Mouse (Mus musculus) brain, adult 2 months (tissue): ENCODE data around the gene Slc16a12.
A peak's percentile ranks its signal among the peaks of the same experiment; 100 is the strongest.
"Not testable (repeated sequence)": the region's sequence is repeated elsewhere in the genome, so short reads cannot be mapped to it uniquely, and the experiment has no call there.

Source experiments
- DNase-seq: peaks from one replicate; pipeline ENCODE4 v3.0.0; 2011; ENCODE audit warnings: low read depth, low spot score

Gene Slc16a12

DNA sequence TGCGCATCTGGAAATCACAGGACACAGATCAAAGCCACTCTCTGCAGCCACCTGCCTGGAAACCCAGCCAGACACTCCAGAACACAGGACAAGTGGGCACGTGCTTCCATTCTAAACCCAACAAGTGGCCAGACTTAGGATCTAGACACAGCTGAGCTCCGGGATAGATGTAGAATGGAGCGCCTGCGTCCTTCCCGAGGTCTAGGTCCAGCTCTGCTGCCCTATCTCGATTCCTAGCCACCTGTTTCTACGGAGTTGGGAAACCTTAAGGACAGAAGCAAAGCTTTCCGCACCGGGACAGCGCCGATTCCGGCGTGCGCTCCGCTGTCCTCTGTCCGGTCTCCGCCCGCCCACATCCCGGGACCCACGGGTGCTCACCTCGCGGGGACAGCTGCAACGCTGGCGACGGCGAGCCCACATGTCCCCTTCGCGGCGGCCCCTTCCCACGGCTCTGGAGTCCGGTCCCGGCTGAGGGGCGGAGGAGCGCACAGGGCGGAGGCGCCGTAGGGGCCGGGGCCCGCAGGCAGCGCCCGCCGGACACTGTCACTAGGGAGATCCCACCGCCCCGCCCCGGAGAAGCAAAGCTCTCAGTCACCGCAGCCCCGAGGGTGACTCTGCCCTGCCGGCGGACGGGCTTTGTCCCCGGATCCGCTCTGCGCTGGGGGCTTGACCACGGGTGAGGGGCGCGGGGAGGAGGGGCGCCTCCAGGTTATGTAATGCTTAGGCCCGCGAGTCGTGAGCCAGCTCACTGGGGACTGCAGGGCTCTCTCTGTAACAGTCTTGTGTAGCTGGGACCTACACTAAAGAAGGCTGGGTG lies at the start of gene Slc16a12:
Slc16a12 (minus strand) TSS at position 602 of the 817 bp plus-strand sequence.
- peak; percentile 5 for DNase-seq

DNA sequence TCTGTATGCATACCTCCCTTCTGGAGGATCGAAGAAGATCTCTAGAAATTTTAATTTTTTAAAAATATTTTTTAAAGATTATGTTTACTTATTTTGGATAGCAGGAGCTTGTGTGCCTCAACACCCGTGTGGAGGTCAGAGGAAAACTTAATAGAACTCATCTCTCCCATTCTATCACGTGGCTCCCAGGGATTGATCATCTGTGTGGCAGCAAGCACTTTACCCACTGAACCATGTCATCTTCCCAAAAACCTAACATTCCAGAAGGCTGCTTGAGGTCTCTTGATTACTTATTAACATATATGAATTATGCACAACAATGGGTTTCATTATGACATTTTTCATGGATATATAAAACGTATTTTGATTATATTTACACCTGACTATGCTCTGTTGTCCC lies 49.3 kb upstream of the Slc16a12 start:
- no peak for DNase-seq

DNA sequence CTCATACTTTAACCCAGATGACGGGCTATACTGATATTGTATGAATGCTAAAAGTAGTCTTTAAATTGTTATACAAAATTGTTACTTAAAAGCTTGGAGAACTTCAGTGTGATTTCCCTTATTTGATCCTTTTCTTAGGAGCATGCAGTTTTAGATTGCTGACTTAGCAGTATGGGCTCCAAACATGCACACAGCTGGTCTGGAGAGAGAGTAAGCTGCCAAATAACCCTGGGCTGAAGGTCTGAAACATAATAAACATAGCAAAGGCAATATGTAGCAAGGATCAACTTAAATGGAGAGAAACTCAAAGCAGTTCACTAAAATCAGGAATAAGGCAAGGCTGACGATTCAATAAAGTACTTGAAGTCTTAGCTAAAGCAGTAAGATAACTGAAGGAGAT lies 35.4 kb upstream of the Slc16a12 start:
- DNase-seq, result no peak

DNA sequence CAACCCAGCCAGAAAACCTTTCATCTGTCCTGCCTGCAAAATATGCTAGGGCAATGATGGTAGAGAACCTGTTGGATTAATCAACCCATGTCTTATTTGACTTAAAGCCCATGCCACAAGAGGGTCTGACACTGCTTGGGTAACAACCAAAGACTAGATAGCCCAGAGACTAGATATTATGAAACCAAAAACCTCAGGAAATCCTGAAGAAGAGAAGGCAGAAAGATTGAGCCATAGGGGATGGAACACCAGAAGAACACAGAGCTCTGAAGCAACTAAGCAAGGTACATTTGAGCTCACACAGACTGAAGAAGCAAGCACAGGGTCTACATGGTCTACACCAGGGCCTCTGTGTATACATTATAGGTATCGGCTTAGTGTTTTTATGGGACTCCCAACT lies 31.9 kb upstream of the Slc16a12 start:
- no peak for DNase-seq

DNA sequence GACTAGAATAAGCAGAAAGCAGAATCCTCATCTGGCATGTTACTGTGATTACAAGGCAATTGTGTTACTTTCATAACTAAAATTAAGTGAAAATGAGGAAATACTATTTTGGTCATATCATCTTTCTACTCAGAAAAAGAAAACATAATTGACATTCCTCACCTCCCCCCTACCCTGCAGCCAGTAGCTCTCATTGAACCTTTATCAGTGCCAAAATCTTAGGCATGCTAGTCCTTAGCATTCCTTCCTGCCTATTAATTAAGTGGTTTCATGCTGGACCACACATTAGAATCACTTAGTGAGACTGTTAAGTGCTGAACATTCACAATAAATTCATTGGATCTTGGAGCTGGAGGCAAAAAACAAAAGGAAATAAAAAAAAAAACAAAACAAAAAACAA lies 31.0 kb upstream of the Slc16a12 start:
- no peak for DNase-seq

DNA sequence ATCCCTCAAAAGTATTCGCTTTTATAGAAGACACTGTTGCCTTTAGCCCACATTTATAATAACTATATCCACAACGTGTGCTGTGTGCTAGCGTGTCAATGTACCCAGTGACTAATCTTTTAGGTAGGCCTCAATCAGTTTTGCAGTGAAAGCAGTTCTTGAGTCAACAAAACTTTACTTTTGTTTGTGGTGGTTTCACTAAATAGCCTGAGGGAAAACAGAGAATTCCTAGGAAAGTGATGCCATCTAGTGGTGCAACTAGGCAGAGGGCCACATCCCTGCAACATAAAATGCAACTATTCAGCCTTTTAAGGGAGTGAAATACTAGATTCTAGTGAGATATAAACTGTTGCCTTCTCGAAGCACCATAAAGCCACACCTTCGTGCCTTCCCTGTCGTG lies 25.7 kb upstream of the Slc16a12 start:
- DNase-seq, result peak; percentile 60

DNA sequence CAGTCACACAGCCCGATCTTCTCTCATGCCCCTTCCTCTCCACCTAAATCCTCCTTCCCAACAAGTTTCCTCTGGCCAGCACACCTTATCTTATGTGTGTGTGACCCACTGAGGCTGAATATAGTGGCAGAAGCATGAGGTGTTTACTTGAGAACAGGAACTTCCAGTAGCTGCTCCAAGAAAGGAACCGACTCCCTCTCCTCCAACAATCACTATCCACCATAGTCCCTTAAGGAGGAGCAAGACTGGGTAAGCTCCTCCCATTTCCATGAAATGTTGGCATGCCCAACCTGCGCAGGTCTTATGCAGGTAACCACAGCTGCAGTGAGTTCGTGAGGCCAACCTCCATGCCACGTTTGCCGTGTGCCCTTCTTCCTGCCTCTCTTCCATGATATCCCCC lies 23.7 kb upstream of the Slc16a12 start:
- no peak for DNase-seq

DNA sequence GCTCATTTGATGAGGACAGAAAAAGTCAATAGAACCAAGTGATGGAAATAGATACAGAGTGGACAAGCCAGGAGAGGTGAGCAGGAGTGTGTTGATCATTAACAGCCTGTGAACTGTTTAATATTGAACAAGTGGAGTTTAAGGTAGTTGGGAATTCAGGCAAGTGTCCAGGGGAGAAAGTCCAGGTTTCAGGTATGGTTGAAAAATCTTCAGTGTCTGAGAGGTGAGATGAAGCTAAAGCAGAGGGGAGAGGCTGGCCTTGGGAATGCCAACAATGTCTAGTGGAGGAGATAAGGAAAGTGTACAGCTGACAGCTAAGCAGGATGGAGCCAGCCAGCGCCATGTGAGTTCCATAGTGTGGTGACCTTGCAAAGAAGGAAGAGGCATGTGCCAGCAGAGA lies 11.7 kb upstream of the Slc16a12 start:
- DNase-seq, result no peak

DNA sequence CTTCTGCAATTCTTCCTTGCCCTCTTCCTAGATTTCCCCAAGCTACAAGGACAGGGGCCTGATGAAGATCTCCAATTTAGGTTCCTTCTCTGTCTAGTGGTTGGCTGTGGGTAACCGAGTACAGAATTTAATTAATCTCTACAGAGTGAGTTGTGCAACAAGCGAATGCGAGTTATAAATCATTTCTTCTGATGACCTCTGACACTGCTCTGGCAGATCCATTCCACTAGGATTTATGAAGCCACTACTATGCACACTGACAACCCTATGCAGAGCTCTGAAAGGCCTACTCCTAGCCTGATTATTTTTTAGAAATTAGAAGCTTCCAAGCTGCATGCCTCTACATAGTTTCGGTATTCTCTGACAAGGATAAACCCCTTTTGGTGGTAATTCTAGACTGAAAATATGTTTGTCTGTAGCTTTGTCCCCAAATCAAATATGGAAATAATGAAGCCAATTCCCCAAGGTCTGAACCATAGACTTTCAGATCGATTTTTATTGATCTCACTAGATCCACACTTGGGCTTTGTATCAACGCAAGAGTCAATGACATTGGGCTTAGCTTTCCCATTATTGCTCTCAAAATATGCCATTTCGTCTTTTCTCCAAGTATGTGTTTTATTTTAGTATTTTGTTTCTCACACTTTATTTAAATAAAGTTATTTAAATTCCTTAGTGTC lies 9.6 kb upstream of the Slc16a12 start:
- DNase-seq, result no peak

DNA sequence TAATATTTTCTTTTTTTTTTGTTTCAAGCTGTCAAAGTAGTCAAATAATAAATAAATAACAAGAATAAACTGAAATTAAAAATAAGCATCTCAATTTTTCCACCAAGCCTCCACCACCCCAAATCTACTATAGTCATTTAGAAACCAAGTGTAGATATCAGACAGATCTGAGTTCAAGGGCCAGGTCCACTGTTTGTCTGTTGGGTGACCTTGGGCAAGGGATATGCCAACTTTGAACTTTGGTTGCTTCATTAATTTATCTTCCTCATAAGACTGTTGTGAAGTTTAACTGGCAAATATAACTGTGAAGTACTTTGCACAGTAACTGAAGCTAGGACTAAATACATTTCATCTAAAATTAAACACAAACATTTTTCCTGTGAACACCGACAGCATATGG lies 8.6 kb upstream of the Slc16a12 start:
- DNase-seq, result no peak

DNA sequence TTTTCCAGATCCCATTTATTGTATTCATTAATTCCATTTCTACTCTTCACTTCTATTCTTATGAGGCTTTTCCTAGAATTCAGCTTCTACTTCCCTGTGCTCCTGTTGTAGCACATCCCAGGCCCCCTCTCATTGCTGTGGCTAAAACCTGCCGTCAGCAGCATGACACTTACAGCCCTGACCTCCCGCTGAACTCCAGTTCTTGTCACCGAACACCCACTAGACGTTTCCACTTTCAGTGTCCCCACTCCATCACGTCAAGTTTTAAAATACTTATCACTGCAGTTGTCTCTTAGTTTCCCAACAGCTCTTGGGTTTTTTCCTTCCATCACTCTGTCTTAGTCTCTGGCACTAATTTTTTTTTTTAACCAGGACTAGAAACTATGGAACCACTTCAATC lies 6.2 kb upstream of the Slc16a12 start:
- DNase-seq, result no peak

DNA sequence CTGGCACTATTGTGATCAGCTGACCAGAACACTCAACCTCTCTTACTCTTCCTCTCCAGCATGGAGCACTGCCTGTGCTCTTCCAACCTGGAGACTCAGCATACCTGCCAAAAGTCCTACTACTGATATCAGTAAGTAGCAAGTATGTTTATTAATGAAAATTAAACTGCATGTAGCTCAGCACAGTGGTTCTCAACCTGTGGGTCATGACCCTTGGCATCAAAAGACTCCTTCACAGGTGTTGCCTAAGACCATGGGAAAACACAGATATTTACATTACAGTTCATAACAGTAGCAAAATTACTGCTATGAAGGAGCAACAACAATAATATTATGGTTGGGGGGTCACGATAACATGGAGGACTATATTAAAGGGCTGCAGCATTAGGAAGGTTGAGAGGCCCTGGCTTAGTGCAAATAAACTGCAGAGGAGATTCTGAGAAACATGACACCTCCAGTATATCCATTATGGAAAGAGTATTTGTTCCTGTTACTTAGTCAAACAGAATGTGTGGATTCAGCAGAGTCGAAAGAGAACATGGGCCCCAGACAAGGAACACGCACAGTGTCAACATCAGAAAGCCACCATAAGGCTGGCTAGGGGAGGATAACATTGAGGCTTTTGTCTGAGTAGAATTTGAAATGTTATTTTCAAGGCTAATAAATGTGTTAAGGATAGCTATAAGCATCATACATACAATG lies 5.5 kb upstream of the Slc16a12 start:
- no peak for DNase-seq

DNA sequence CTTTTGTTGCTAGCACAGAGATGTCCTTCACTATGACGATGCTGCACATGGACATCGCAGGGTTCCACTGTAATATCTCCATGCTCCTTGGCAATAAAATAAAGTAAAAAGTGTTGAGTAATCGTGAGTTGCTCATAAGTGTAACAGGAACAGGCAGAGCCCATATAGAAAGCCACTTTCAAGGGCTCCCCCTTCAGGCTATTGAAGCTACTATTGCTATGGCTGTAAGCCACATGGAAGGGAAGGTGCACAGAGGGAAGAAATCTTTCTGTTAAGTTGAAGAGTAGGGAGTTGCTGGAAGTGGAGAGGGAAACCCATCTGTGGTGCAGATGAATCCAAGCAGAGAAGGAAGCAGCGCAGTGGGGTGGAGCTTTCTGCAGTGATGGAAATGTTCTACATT lies 4.1 kb upstream of the Slc16a12 start:
- peak; percentile 11 for DNase-seq

DNA sequence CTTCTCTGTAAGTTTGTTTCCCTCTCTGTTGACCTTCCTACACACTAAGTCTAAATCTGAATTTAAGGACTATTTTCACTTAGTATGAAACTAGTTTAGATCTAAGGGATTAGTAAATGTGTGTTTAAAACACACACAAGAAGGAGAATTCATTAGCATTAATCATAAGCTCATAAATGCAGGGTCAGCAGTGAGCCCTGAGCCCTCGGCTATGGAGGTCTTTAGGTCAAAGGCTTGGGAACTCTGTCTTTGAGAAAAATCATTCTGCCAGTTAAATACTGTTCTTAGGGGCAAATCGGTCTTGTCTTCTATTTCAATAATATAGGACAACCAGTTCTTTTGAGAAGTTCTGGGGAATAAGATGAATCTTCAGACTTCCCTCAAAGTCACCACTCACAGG lies 1.9 kb upstream of the Slc16a12 start:
- DNase-seq, result no peak

DNA sequence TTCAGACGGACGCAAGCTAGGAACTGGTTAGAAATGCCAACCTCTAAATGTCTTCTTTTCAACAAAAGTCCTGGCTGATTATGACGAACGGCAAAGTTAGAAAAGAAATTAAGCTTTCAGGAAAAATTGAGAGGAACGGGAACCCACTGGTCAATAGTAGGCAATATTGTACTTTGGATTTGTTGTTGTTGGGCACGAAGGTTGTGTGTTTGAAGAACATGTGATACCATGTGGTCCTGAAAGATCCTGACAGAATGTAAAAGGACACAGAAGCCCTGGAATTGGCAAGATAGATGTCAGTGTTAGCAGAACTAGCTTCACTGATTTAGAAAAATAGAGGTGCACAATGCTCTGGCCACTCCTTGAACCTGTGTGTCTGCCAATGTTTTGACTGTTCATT lies 880 bp upstream of the Slc16a12 start:
- not testable (repeated sequence) for DNase-seq

DNA sequence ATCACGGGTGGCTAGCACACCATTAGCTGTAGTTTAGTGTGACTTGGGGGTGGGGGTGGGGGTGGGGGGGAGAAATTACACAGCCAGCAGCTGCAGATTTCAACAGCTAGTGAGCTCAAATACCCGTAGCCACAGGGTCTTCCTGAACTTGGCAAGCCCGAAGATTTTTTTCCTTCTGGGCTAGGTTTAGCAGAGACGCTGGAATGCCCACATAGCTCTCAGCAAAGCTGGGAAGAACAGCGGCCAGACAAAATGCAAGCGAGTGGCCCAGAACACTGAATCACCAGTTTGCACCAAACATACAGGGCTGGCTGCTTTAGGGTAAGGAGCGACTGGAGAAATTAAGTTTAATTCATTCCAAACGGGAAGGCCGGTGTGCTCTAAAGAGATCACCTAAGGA lies 888 bp downstream of the Slc16a12 start:
- peak; percentile 6 for DNase-seq

DNA sequence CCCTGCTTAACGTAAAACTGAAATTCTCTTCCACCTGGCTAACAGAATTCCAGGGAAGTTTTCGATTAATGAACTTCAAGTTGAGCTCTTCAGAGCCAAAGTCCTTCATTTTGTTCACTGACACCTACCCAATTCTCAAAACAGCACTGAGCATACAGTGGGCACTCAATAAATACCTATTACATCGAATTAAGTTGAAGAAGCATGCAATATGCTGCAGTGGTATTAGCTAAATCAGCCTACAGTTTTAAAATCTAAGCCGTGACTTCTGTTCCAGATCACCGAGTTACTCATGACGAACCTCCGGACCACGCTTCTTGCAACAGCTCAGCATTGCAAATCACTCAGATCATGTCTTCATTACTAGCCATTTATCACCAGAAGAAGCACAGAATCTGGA lies 2.1 kb downstream of the Slc16a12 start:
- DNase-seq, result no peak

DNA sequence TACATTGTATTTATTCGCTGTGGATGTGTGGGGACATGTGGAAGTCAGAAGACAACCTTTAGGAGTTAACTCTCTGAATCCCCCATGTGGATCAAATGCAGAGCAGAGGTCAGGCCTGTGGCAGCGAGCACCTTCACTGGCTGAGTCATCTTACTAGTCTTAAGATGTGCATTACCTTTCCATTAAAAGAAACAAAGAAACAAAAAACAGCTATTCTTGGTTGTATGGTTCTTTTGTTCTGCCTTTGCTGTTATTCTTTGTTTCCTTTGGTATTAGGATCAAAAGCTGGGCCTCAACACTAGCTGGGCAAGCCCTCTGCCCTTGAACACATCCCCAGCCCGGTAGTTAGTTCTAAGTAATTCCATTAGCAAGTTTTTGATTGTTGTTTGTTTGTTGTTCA lies 9.2 kb downstream of the Slc16a12 start:
- no peak for DNase-seq

DNA sequence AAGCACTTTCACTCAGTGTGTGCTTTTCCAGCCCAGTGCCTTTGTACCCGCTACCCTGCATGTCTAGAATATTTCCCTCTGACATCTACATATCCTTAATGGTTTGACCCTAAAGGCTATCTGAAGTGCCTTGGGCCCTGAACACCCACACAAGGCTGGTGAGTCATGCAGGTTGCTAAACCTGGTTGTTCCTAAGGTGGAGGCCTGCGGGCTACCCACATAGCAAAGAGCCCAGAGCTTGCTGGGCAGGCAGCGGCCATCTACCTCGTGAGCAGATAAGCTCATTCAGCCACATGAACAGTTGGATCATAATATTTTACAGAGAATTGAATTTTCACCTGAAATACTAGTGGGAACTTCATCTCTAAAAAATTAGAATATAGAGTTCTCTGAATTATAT lies 11.2 kb downstream of the Slc16a12 start:
- DNase-seq, result no peak

DNA sequence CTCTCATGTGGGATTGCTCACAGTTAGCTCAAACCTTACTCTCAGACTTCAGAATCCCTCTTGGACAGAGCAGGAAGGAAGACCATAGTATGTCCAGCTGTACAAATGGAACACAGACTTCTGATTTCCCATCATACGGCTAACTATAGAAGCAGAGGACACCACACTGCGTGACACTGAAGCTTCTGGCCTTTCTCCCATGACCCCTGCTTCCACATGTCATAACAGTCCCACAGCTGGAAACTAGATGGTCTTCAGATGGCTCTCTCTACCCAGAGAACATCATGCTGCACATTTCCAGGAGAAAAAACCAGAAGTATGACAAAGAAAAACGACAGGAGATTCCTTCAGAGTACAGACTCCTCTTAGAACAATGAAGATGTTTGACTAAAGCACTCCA lies 14.1 kb downstream of the Slc16a12 start:
- no peak for DNase-seq

DNA sequence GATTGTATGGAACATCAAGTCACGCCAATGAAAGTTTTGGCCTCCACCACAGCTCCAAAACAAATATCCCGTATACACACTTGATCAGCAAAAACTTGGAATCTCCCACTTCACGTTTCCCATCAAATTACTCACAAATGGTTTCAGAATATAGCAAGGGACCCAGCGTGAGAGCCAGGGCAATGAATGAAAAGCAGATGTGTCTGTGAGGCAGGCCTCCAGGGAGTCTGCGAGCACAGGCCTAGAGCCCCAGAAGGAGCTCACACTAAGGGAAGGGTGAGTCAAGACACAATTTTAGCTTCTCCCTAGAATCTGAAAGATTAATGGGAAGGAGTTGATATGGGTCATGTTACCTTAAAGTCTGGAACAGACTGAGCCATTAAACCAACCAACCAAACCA lies 15.7 kb downstream of the Slc16a12 start:
- DNase-seq, result no peak

DNA sequence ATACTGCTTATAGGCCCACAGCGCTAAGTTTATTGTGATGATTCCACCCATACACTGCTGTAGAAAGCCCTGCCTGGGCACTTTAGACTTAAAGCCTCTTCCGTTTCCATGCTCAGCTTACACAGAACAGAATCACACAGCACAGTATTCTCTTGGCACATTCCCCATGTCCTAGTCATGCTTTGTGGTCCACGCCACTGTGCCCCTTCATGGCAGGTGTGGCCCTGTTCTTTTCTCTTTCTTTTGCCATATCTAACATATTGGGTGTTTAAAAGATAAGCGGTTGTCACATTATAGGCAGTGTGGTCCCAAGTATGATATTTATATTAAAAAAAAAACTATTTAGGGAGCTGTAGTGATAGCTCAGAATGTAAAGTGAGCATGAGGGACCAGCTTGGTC lies 16.5 kb downstream of the Slc16a12 start:
- DNase-seq, result no peak

DNA sequence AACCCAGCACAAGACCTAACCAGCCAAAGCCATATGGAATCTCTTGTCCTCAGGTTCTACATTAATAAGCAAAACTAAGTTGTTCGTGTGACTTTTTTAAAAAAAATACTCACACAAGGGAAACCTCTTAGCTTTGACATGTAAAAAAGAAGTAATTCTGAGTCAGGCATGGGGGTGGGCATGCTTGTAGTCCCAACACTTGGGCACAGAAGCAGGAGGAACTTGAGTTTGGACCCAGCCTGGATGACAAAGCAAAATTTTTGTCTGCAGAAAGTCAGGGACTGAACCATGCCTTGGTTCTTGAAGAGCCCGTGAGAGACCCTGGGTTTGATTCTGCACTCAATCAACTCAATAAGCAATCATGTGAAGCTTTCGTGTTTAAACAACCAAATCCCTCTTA lies 17.6 kb downstream of the Slc16a12 start:
- no peak for DNase-seq
